Mouse (Mus musculus): ENCODE data around the gene Dexi. TPM values are rescaled to one million over a fixed set of nuclear protein-coding genes. Genes with fewer than 3 reads are reported as not detected.
A peak's percentile ranks its signal among the peaks of the same experiment; 100 is the strongest.

The Dexi gene
- polyA plus RNA-seq, 1 experiment: 18.1 TPM

DNA sequence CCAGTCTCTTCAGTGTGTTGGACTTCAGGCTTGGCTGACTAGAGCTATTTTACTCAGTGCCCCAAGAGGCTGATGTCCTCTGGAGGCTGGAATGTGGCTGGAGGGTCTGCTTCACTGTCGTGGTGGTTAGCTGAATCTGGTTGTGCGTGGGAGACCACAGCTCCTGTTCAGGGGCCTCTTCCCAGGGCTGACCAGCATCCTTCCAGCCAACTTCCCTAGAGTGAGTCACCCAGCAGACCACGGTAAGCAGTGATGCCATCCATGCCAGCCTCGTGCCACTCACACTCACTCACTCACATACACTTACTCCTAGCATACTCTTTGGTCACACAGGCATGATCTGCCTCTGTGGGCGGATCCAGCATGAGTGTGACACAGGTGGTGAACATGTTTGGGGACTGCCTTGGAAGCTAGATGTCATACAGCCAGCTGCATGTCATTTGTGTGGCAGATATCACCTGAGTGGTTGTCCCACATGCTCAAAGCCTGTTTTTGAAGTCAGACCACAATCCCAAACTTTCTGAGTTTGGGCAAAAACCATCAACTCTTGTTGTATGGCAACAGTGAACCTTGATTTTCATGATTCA, 27.0 kb upstream of the Dexi start:
- peaks cover 14% of the 10 kb centered on the region for H3K4me1 ChIP-seq (ENCODE audit: control insufficient read depth, insufficient read depth, low read length)
- TF ChIP-seq CTCF (IDR thresholded peaks at IDR 0.05; ENCODE audit: low read depth, low read length): no peak
- TF ChIP-seq POLR2A (IDR thresholded peaks at IDR 0.05; ENCODE audit: borderline replicate concordance, low read depth, low read length): no peak
- H3K4me3 ChIP-seq (ENCODE audit: insufficient read depth, low read length): no peak overlapping the region
- H3K27ac ChIP-seq (ENCODE audit: insufficient read depth, low read depth, low read length): no peak overlapping the region

DNA sequence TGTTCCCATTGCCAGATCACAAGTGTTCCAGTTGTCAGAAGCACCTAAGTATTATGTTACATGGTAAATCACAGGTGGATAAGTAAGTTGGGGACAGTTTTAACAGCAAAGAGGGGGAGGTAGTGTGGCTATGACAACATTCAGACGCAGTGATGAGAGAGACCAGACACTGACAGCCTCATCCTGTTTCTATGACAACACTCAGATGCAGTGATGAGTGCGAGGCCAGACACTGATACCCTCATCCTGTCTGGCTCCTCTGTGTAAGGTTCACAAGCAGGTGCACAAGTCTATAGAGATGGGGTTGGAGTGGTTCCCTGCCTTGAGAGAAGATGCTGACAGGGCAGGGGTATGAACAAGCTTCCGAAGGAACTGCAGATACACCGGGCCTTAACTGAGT, 24.3 kb upstream of the Dexi start:
- TF ChIP-seq CTCF (IDR thresholded peaks at IDR 0.05; ENCODE audit: low read depth, low read length): no peak
- TF ChIP-seq POLR2A (IDR thresholded peaks at IDR 0.05; ENCODE audit: borderline replicate concordance, low read depth, low read length): no peak
- H3K27ac ChIP-seq (ENCODE audit: insufficient read depth, low read depth, low read length): no peak overlapping the region
- H3K4me1 ChIP-seq (ENCODE audit: control insufficient read depth, insufficient read depth, low read length): peaks cover 14% of the 10 kb centered on the region
- no peak overlapping the region for H3K4me3 ChIP-seq (ENCODE audit: insufficient read depth, low read length)

DNA sequence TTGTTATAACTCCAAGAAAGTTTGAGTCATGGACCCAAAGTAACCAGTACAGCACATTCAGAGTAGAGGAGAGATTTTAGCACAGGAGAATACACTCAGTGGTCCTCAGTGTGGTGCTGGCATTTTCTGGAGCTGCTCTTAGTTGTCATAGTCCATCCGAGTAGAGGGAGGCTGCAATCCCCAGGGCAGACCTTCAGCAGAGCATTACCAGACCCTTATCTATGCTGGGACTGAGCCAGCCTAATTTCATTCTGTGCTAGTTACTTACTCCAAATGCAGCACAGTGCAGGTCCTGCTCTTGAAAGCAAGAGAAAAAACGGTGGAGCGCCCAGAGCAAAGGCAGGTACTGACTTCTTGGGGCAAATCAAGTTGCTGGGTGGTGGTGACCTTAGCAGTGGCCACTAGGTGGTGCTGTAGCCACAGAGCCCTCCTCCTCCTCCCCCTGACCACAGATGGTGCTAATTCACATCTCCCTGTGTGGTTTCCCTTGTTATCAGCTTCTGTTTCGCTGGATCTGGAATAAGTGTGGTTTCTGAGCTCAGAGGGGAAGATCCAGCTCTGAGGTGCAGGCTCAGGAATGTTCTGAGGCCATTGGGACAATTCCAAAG, 22.5 kb upstream of the Dexi start:
- TF ChIP-seq CTCF (IDR thresholded peaks at IDR 0.05; ENCODE audit: low read depth, low read length) (peak; percentile 79), POLR2A (IDR thresholded peaks at IDR 0.05; ENCODE audit: borderline replicate concordance, low read depth, low read length) (no peak)
- H3K4me1 ChIP-seq (ENCODE audit: control insufficient read depth, insufficient read depth, low read length): peaks cover 14% of the 10 kb centered on the region
- no peak overlapping the region for H3K27ac ChIP-seq (ENCODE audit: insufficient read depth, low read depth, low read length)
- no peak overlapping the region for H3K4me3 ChIP-seq (ENCODE audit: insufficient read depth, low read length)

DNA sequence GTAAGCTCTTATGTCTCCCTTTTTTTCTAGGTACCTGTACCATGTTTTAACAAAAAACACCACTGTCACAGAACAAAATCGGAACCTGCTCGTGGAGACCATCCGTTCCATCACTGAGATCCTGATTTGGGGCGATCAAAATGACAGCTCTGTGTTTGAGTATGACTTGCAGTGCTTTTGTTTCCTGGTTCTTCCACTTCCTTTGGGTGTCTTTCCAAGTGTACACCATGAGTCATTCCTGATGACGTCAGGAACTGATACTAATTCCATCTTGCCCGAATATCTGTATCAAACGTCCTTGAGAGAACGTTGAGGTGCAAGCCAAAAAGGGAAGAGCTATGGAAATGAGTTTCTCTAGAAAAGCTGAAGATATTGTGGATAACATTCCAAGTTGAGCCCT, 17.1 kb upstream of the Dexi start:
- Histone ChIP-seq H3K4me3 (ENCODE audit: insufficient read depth, low read length) (no peak overlapping the region), H3K27ac (ENCODE audit: insufficient read depth, low read depth, low read length) (no peak overlapping the region), H3K4me1 (ENCODE audit: control insufficient read depth, insufficient read depth, low read length) (peaks cover 13% of the 10 kb centered on the region)
- TF ChIP-seq POLR2A (IDR thresholded peaks at IDR 0.05; ENCODE audit: borderline replicate concordance, low read depth, low read length): no peak
- no peak for TF ChIP-seq CTCF (IDR thresholded peaks at IDR 0.05; ENCODE audit: low read depth, low read length)

DNA sequence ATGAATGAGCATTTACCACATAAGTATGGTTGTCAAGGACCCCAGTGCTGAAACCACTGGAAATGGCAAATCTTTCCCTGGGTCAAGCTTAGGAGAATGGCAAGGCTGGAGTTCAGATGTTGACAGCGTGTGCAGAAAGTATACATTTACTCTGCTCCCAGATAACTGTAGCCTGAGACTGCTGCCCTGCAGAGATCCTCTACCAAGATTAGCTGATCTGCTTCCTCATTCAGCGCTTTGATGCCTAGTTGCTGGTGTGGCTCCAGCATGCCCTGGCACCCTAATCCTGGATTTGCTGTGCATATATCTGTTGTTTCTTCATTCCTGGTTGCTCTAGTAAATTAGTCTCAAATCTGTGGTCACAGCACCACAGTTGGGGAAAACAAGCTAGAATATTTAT, 11.0 kb upstream of the Dexi start:
- H3K4me3 ChIP-seq (ENCODE audit: insufficient read depth, low read length): no peak overlapping the region
- TF ChIP-seq POLR2A (IDR thresholded peaks at IDR 0.05; ENCODE audit: borderline replicate concordance, low read depth, low read length): no peak
- TF ChIP-seq CTCF (IDR thresholded peaks at IDR 0.05; ENCODE audit: low read depth, low read length): no peak
- no peak overlapping the region for H3K27ac ChIP-seq (ENCODE audit: insufficient read depth, low read depth, low read length)
- H3K4me1 ChIP-seq (ENCODE audit: control insufficient read depth, insufficient read depth, low read length): peaks cover 6% of the 10 kb centered on the region; the same call in 1 of the 2 replicates

DNA sequence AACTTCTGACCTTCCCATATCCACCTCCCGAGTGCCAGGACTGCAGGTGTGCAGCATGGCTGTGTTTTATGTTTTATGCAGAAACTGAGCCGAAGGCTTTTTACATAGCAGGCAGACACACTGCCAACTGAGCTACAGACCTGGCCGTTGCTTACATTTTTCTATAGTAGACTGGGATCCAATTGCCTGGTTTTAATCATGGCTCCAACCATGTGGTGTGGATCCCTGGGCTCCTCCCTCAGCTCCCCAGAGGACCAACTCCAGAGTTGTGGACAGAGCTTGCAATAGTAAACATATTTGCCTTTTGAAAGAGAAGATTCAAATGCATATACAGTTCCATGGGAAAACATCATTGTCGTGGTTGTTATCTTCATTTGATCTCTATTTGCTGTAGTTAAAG, 8.7 kb upstream of the Dexi start:
- Histone ChIP-seq H3K4me1 (ENCODE audit: control insufficient read depth, insufficient read depth, low read length) (peaks cover 8% of the 10 kb centered on the region), H3K27ac (ENCODE audit: insufficient read depth, low read depth, low read length) (no peak overlapping the region), H3K4me3 (ENCODE audit: insufficient read depth, low read length) (no peak overlapping the region)
- TF ChIP-seq CTCF (IDR thresholded peaks at IDR 0.05; ENCODE audit: low read depth, low read length) (no peak), POLR2A (IDR thresholded peaks at IDR 0.05; ENCODE audit: borderline replicate concordance, low read depth, low read length) (no peak)

DNA sequence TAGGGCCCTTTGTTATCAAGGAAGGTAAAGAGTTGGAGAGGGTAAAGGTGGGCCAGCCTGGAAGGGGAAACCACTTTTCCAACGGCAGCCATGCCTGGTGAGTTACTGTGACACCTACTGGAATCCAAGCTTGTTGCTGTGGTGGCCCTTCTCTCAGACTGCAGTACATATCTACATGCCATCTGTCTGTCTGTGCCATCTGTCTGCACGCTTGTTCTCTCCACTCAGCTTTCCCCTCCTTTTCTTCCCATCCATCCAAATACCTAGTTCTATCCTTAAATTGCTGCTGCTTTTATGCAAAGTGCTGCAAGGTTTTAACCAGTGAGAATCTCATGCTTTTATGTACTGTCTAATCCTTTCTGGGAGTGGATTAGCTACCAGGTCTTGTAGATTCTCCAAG, 6.7 kb upstream of the Dexi start:
- peaks cover 10% of the 10 kb centered on the region for H3K4me1 ChIP-seq (ENCODE audit: control insufficient read depth, insufficient read depth, low read length)
- TF ChIP-seq CTCF (IDR thresholded peaks at IDR 0.05; ENCODE audit: low read depth, low read length) (no peak), POLR2A (IDR thresholded peaks at IDR 0.05; ENCODE audit: borderline replicate concordance, low read depth, low read length) (no peak)
- no peak overlapping the region for H3K27ac ChIP-seq (ENCODE audit: insufficient read depth, low read depth, low read length)
- H3K4me3 ChIP-seq (ENCODE audit: insufficient read depth, low read length): no peak overlapping the region

DNA sequence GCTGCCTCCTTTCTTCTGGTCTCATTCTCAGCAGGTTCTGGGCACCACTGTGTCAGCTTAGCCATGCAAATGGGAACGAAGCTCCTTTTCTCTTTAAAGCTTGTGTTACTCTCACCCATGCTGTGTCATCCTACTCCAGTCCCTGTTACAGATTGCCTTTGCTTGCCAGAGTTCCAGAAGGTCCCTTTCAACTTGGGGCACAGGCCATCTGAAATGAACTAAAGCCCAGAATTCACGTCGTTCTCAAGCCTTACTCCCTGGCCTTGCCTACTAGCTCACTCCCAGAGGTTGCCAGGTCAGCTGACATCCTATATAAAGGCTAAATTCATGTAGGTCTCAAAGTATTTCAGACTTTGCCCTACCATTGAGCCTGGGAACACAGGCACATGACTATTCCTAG, 6.1 kb upstream of the Dexi start:
- H3K4me1 ChIP-seq (ENCODE audit: control insufficient read depth, insufficient read depth, low read length): peaks cover 10% of the 10 kb centered on the region
- no peak overlapping the region for H3K27ac ChIP-seq (ENCODE audit: insufficient read depth, low read depth, low read length)
- TF ChIP-seq POLR2A (IDR thresholded peaks at IDR 0.05; ENCODE audit: borderline replicate concordance, low read depth, low read length) (no peak), CTCF (IDR thresholded peaks at IDR 0.05; ENCODE audit: low read depth, low read length) (no peak)

DNA sequence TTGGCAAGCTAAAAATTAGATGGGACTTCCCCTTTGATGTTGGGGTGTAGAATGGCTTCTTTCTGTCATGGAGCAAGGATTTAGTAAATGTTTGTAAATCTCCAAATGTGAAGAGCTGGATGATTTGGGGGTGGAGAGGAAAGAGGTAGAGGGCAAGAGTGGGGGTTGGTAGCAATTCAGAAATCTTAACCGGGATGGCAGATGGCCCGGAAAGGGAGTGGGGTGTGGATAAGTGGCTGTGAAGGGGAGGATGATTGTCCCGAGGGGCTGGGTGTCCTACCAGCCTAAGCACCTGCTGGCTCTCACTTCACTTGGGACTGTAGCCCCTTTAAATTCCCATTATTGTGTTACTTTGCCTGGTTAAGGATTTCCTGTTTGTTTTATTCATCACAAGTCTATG, 4.0 kb upstream of the Dexi start:
- no peak overlapping the region for H3K4me3 ChIP-seq (ENCODE audit: insufficient read depth, low read length)
- TF ChIP-seq CTCF (IDR thresholded peaks at IDR 0.05; ENCODE audit: low read depth, low read length) (no peak), POLR2A (IDR thresholded peaks at IDR 0.05; ENCODE audit: borderline replicate concordance, low read depth, low read length) (no peak)
- peaks cover 13% of the 10 kb centered on the region for H3K4me1 ChIP-seq (ENCODE audit: control insufficient read depth, insufficient read depth, low read length)
- H3K27ac ChIP-seq (ENCODE audit: insufficient read depth, low read depth, low read length): no peak overlapping the region

More for the DNA sequence above, 6.1 kb upstream of the Dexi start:
- no peak overlapping the region for H3K4me3 ChIP-seq (ENCODE audit: insufficient read depth, low read length)

DNA sequence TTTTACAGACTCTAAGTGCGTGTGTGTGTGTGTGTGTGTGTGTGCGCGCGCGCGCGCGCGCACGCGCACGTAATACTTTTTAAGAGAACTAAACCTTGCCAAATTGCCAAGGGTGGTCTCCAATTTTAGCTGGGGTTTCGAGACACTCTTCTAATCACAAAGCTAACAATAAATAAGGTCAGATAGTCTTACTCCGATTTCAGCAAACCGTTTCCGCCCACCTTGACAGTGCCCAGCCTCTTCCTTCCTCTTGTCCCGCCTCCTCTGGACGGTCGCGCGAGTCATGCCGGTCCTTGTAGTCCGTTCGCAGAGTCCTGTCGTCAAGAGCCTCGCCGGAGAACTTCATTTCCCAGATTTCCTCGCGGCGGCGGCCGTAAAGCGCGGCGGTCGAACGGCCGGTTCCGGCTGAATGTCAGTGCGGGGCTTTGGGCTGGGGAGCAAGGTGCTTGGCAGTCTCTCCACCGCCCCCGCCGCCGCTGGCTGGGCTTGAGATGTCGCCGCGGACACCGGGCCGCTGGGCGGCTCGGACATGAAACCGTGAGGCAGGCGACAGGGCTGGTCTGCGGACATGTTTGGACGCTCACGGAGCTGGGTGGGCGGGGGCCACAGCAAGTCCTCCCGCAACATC, 2.3 kb upstream of the Dexi start, which contains the start of gene Clec16a:
Clec16a (plus strand) TSS at position 345 of the 628 bp plus-strand sequence.
- Histone ChIP-seq H3K27ac (ENCODE audit: insufficient read depth, low read depth, low read length) (no peak within 1 kb of the TSS), H3K4me1 (ENCODE audit: control insufficient read depth, insufficient read depth, low read length) (peaks cover 18% of the 10 kb centered on the region), H3K4me3 (ENCODE audit: insufficient read depth, low read length) (peak within 1 kb of the TSS; percentile 85)
- TF ChIP-seq CTCF (IDR thresholded peaks at IDR 0.05; ENCODE audit: low read depth, low read length) (no peak), POLR2A (IDR thresholded peaks at IDR 0.05; ENCODE audit: borderline replicate concordance, low read depth, low read length) (no peak)

Data from bone marrow macrophage, adult 2 months (primary cell).